ENCODE assay signal across 21 mouse cellular contexts in genomic region chr1:45923306-45923705, GRCm38 (mm10). TPM values are rescaled to one million over a fixed set of nuclear protein-coding genes. Genes with fewer than 3 reads are reported as not detected.
DNase-seq lines count a peak whose midpoint lies in the region; ATAC-seq and TF ChIP-seq lines count a peak whose summit lies in the region.
"Had no signal": no experiment of that assay in that cellular context is flagged by ENCODE, and none has a peak within 500 bp of the region (broad histone marks: within the 10 kb centered on the region; RNA-seq: fewer than 3 reads in every experiment).

No protein-coding gene starts in this region.

- H3K9ac ChIP-seq in intestine, embryonic 14.5 days (ENCODE audit: low read length): no peak overlapping the region
- no peak overlapping the region for H3K9ac ChIP-seq in liver, embryonic 15.5 days
- H3K9ac ChIP-seq: embryonic facial prominence, embryonic 15.5 days; forebrain, embryonic 15.5 days; heart, embryonic 12.5 days had no signal

- H3K36me3 ChIP-seq in intestine, embryonic 14.5 days (ENCODE audit: control insufficient read depth, insufficient read depth, low read length): peaks cover 6% of the 10 kb centered on the region
- H3K36me3 ChIP-seq in liver, embryonic 15.5 days (replicated peaks): peaks cover 38% of the 10 kb centered on the region
- H3K36me3 ChIP-seq: embryonic facial prominence, embryonic 15.5 days; forebrain, embryonic 15.5 days; hindbrain, embryonic 10.5 days had no signal

- H3K9me3 ChIP-seq in intestine, embryonic 14.5 days (ENCODE audit: control insufficient read depth, low read length): no peaks in the 10 kb centered on the region
- H3K9me3 ChIP-seq in liver, embryonic 15.5 days (replicated peaks): no peaks in the 10 kb centered on the region
- H3K9me3 ChIP-seq: embryonic facial prominence, embryonic 15.5 days; forebrain, embryonic 15.5 days; heart, embryonic 12.5 days; hindbrain, embryonic 10.5 days; megakaryocyte, embryonic 14.5 days had no signal

- WGBS in intestine, embryonic 14.5 days: 56% methylated on average over 4 of the region's 4 CpGs
- WGBS in liver, embryonic 15.5 days (ENCODE audit: insufficient replicate concordance): 65% methylated on average over 4 of the region's 4 CpGs

- H3K27me3 ChIP-seq in intestine, embryonic 14.5 days (replicated peaks; ENCODE audit: control insufficient read depth, insufficient read depth, low read length): peaks cover 10% of the 10 kb centered on the region; the same call in 1 of the 2 replicates
- no peaks in the 10 kb centered on the region for H3K27me3 ChIP-seq in liver, embryonic 15.5 days

- TF ChIP-seq CTCF in left cerebral cortex, adult 2 months (IDR thresholded peaks at IDR 0.05): no peak

- intact Hi-C loops in left cerebral cortex, adult 2 months (cut with DNase I): no loop called here

- peak overlapping the region; percentile 94 for H3K4me2 ChIP-seq in intestine, embryonic 14.5 days (ENCODE audit: low read length)
- peak overlapping the region; percentile 85 for H3K4me2 ChIP-seq in liver, embryonic 15.5 days
- H3K4me2 ChIP-seq: embryonic facial prominence, embryonic 15.5 days; forebrain, embryonic 15.5 days; heart, embryonic 12.5 days had no signal

- no peak overlapping the region for H3K27ac ChIP-seq in left cerebral cortex, adult 2 months
- no peak overlapping the region for H3K27ac ChIP-seq in intestine, embryonic 14.5 days (ENCODE audit: low read depth)
- no peak overlapping the region for H3K27ac ChIP-seq in liver, embryonic 15.5 days (replicated peaks)
- H3K27ac ChIP-seq: embryonic facial prominence, embryonic 15.5 days; forebrain, embryonic 15.5 days; hindbrain, embryonic 10.5 days had no signal

- no peak for DNase-seq in left cerebral cortex, adult 2 months (ENCODE audit: extremely low spot score in 1 of 2, low spot score in 2 of 2)
- no peak for DNase-seq in left cerebral cortex, adult 18-20 months (ENCODE audit: low spot score in 2 of 2)
- no peak for DNase-seq in intestine, embryonic 14.5 days (ENCODE audit: low spot score)
- peak; percentile 51 to 52 for DNase-seq in kidney, adult 8-10 months
- no peak for DNase-seq in frontal cortex, postnatal 25 days (ENCODE audit: low spot score in 2 of 2)
- no peak for DNase-seq in layer of hippocampus, adult 9-11 months
- DNase-seq in gastrocnemius, postnatal 10 days: no peak
- DNase-seq: cerebellum, adult 18-20 months; gastrocnemius, postnatal 25 days; lung, adult 18-20 months; right cerebral cortex, postnatal 14 days; thymus, postnatal 4 days had no signal

- 0 out of 2 replicates have a peak, but pooled peaks cover 8% of the 10 kb centered on the region for H3K4me1 ChIP-seq in intestine, embryonic 14.5 days (replicated peaks; ENCODE audit: control insufficient read depth, insufficient read depth, low read length)
- H3K4me1 ChIP-seq in liver, embryonic 15.5 days (replicated peaks): peaks cover 39% of the 10 kb centered on the region

- ATAC-seq in intestine, embryonic 14.5 days (replicated peaks; ENCODE audit: low FRiP score, low TSS enrichment, low read depth): no peak
- no peak for ATAC-seq in liver, embryonic 15.5 days (ENCODE audit: insufficient read depth)
- ATAC-seq: CD4-positive, CD25-positive, alpha-beta regulatory T cell, adult 4 months; forebrain, embryonic 15.5 days had no signal

- peak overlapping the region; percentile 9; the same call in 1 of the 2 replicates for H3K4me3 ChIP-seq in left cerebral cortex, adult 2 months
- H3K4me3 ChIP-seq in intestine, embryonic 14.5 days (ENCODE audit: low read depth, low read length): peak overlapping the region; percentile 76
- peak overlapping the region; percentile 85 for H3K4me3 ChIP-seq in liver, embryonic 15.5 days (replicated peaks)
- H3K4me3 ChIP-seq: embryonic facial prominence, embryonic 15.5 days; forebrain, embryonic 15.5 days; heart, embryonic 12.5 days; hindbrain, embryonic 10.5 days; megakaryocyte, embryonic 14.5 days had no signal

RNA-seq across cellular contexts. Expression of gene Slc40a1, which starts 3.0 kb away (rescaled TPM):
- 1 to 10 TPM; 7.0 to 9.8 TPM for total RNA-seq in left cerebral cortex, adult 2 months (2021)
- 1 to 10 TPM; 6.9 to 8.0 TPM for total RNA-seq in left cerebral cortex, adult 18-20 months (2021)
- 109 and 120 TPM in 2 replicates for polyA plus RNA-seq in intestine, embryonic 14.5 days (2014; fragmentation: Nextera tagmentation; extraction: Ambion mirVana)
- 144 and 158 TPM in 2 replicates for polyA plus RNA-seq in liver, embryonic 15.5 days (2015; fragmentation: Nextera tagmentation; extraction: Ambion mirVana)
- total RNA-seq in gastrocnemius, postnatal 10 days (2021): 10 to 100 TPM; 14.5 to 15.0 TPM

RNA-seq across cellular contexts. Expression of gene Gm5269, which starts 33.2 kb away (rescaled TPM):
- total RNA-seq in left cerebral cortex, adult 2 months (2021): not detected
- total RNA-seq in left cerebral cortex, adult 18-20 months (2021): not detected
- not detected in 2 replicates for polyA plus RNA-seq in intestine, embryonic 14.5 days (2014; fragmentation: Nextera tagmentation; extraction: Ambion mirVana)
- polyA plus RNA-seq in liver, embryonic 15.5 days (2015; fragmentation: Nextera tagmentation; extraction: Ambion mirVana): not detected in 2 replicates
- total RNA-seq in gastrocnemius, postnatal 10 days (2021): not detected
- total RNA-seq: gastrocnemius, postnatal 25 days; layer of hippocampus, adult 8-10 months; left cerebral cortex, postnatal 14 days had no signal
- polyA plus RNA-seq: CD4-positive, CD25-positive, alpha-beta regulatory T cell, adult 4 months; embryonic facial prominence, embryonic 15.5 days; forebrain, embryonic 15.5 days; heart, embryonic 12.5 days; hindbrain, embryonic 10.5 days had no signal

Comparison
In these comparisons a context has a peak if more than half of its experiments do, and no peak if none do; other contexts are left out.
1. DNase-seq: peak in kidney, adult 8-10 months (2 of 2); none in left cerebral cortex, adult 2 months (0 of 2), left cerebral cortex, adult 18-20 months (0 of 2), intestine, embryonic 14.5 days (single experiment), frontal cortex, postnatal 25 days (0 of 2), layer of hippocampus, adult 9-11 months (single experiment) and gastrocnemius, postnatal 10 days (single experiment).
2. H3K4me3 ChIP-seq: peak in every context shown above with its lines; median percentile 85 in liver, embryonic 15.5 days; 76 in intestine, embryonic 14.5 days; 9 in left cerebral cortex, adult 2 months.